Mouse (Mus musculus) embryonic facial prominence, embryonic 13.5 days (tissue): ENCODE results near the gene Mlycd. TPM values are rescaled to one million over a fixed set of nuclear protein-coding genes. Genes with fewer than 3 reads are reported as not detected.

Source experiments
- ATAC-seq: fragments of 200-750 bp; cut with Nextera tagmentation; 2 replicates; pipeline ENCODE4 v1.8.0; 2017; ENCODE audit warnings: low read depth; ENCODE audit not compliant: insufficient number of reproducible peaks, insufficient read depth, low FRiP score, low TSS enrichment
- H3K27ac ChIP-seq: fragments of 300-500 bp; sonication (generic); 2 replicates; pipeline ENCODE4 v1.5.1; 2015; ENCODE audit warnings: moderate library complexity, mild to moderate bottlenecking, inconsistent platforms
- H3K27me3 ChIP-seq: fragments of 300-500 bp; sonication (generic); 2 replicates; pipeline ENCODE4 v1.6.1; 2015; ENCODE audit warnings: mild to moderate bottlenecking, inconsistent platforms
- H3K36me3 ChIP-seq: fragments of 300-500 bp; sonication (generic); 2 replicates; pipeline ENCODE4 v1.6.1; 2015; ENCODE audit warnings: mild to moderate bottlenecking, inconsistent platforms
- H3K4me1 ChIP-seq: fragments of 300-500 bp; sonication (generic); 2 replicates; pipeline ENCODE4 v1.6.1; 2015; ENCODE audit warnings: inconsistent platforms
- H3K4me2 ChIP-seq: fragments of 300-500 bp; sonication (generic); 2 replicates; pipeline ENCODE4 v1.6.1; 2015; ENCODE audit warnings: moderate library complexity, mild to moderate bottlenecking, inconsistent platforms
- H3K4me3 ChIP-seq: fragments of 300-500 bp; sonication (generic); 2 replicates; pipeline ENCODE4 v1.5.1; 2015; ENCODE audit warnings: mild to moderate bottlenecking, inconsistent platforms
- H3K9ac ChIP-seq: fragments of 300-500 bp; sonication (generic); 2 replicates; pipeline ENCODE4 v1.6.1; 2015; ENCODE audit warnings: mild to moderate bottlenecking, inconsistent platforms
- H3K9me3 ChIP-seq: fragments of 300-500 bp; sonication (generic); 2 replicates; pipeline ENCODE4 v1.6.1; 2016; ENCODE audit warnings: inconsistent platforms
- WGBS: fragments of 180-500 bp; shearing (Covaris S2); methylation state at CpG from one replicate; pipeline ENCODE4 v1.1.7; 2015; ENCODE audit warnings: mixed read lengths; 5-methylcytosine and 5-hydroxymethylcytosine counted together
- polyA plus RNA-seq: library from polyadenylated mRNA; unstranded; fragments of >200 nt; fragmentation: Nextera tagmentation; extraction: Ambion mirVana; gene quantifications from 2 replicates; pipeline ENCODE4 v1.2.1, GENCODE M21; 2015

Gene Mlycd
- polyA plus RNA-seq, 1 experiment from 2014 or later, result 11.0 TPM

DNA sequence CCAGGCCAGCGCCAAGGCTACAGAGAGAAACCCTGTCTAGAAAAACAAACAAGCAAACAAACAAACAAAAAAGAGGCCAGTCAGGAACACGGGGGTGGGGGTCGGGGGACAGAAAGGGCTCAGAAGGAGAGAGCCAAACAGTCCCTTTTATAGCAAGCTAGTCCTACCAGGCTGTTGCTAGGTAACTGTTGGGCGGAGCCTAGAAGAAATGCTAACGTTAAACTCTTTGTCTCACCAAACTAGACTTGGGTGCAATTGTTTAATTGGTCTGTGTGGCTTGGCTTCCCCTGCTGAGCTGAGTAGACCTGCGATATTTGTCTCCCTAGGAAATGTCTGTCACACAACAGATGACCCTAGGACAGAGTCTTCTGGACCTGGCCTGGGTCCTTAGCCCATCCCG is 16.2 kb upstream of the Mlycd start:
- H3K4me2 ChIP-seq, result no peak overlapping the region
- H3K27me3 ChIP-seq, result no peaks in the 10 kb centered on the region
- no peaks in the 10 kb centered on the region for H3K4me1 ChIP-seq
- no peak for ATAC-seq
- no peak overlapping the region for H3K4me3 ChIP-seq
- WGBS, result 72% methylated on average over 7 of the region's 7 CpGs
- H3K27ac ChIP-seq, result no peak overlapping the region
- no peaks in the 10 kb centered on the region for H3K36me3 ChIP-seq
- no peaks in the 10 kb centered on the region for H3K9me3 ChIP-seq
- no peak overlapping the region for H3K9ac ChIP-seq

DNA sequence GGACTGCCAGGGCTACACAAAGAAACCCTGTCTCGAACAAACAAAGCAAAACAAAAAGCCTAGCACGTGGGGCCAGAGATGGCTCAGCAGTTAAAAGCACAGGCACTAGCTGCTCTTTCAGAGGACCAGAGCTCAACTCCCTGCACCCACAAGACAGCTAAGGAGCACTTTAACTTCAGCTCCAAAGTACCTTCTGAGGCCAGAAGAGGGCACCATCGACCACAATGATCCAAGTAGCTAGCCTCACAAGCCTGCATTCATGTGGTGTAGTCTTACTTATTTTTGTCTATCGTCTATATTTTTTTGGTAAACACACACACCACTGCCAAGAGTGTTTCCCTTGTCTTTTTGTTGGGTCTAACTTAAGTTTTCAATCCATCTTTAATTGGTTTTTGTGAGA is 14.1 kb upstream of the Mlycd start:
- Histone ChIP-seq H3K4me2 (no peak overlapping the region), H3K4me3 (no peak overlapping the region), H3K36me3 (no peaks in the 10 kb centered on the region), H3K4me1 (no peaks in the 10 kb centered on the region), H3K27me3 (no peaks in the 10 kb centered on the region), H3K27ac (no peak overlapping the region), H3K9me3 (no peaks in the 10 kb centered on the region), H3K9ac (no peak overlapping the region)
- no peak for ATAC-seq
- WGBS, result 37% methylated on average over 4 of the region's 4 CpGs

GRCm38 (mm10) chr8:119384478-119384877 is 10.2 kb upstream of the Mlycd start:
- 25% methylated on average over 10 of the region's 10 CpGs for WGBS
- Histone ChIP-seq H3K4me3 (no peak overlapping the region), H3K4me2 (no peak overlapping the region), H3K9me3 (no peaks in the 10 kb centered on the region), H3K27me3 (no peaks in the 10 kb centered on the region), H3K27ac (no peak overlapping the region), H3K9ac (no peak overlapping the region), H3K36me3 (no peaks in the 10 kb centered on the region), H3K4me1 (no peaks in the 10 kb centered on the region)
- no peak for ATAC-seq

- H3K4me3 ChIP-seq, result no peak overlapping the region
- H3K4me1 ChIP-seq, result no peaks in the 10 kb centered on the region
- H3K4me2 ChIP-seq, result no peak overlapping the region
- no peak overlapping the region for H3K9ac ChIP-seq
- no peak overlapping the region for H3K27ac ChIP-seq
- no peaks in the 10 kb centered on the region for H3K9me3 ChIP-seq
- H3K27me3 ChIP-seq, result no peaks in the 10 kb centered on the region
- 67% methylated on average over 6 of the region's 6 CpGs for WGBS
- H3K36me3 ChIP-seq, result no peaks in the 10 kb centered on the region
- no peak for ATAC-seq
Measured at GRCm38 (mm10) chr8:119385854-119386253, 8.8 kb upstream of the Mlycd start.

GRCm38 (mm10) chr8:119386988-119387387 is 7.7 kb upstream of the Mlycd start:
- no peaks in the 10 kb centered on the region for H3K27me3 ChIP-seq
- no peak for ATAC-seq
- no peak overlapping the region for H3K4me3 ChIP-seq
- H3K9me3 ChIP-seq, result no peaks in the 10 kb centered on the region
- H3K4me1 ChIP-seq, result no peaks in the 10 kb centered on the region
- 75% methylated on average over 6 of the region's 6 CpGs for WGBS
- no peak overlapping the region for H3K27ac ChIP-seq
- H3K36me3 ChIP-seq, result no peaks in the 10 kb centered on the region
- no peak overlapping the region for H3K9ac ChIP-seq
- H3K4me2 ChIP-seq, result no peak overlapping the region

GRCm38 (mm10) chr8:119394097-119394496 is 581 bp upstream of the Mlycd start:
- ATAC-seq, result no peak
- no peaks in the 10 kb centered on the region for H3K27me3 ChIP-seq
- H3K9me3 ChIP-seq, result no peaks in the 10 kb centered on the region
- peak overlapping the region; percentile 81 for H3K4me3 ChIP-seq
- no peak overlapping the region for H3K27ac ChIP-seq
- peak overlapping the region; percentile 99 for H3K4me2 ChIP-seq
- peak overlapping the region; percentile 90 for H3K9ac ChIP-seq
- 84% methylated on average over 9 of the region's 9 CpGs for WGBS
- peaks cover 6% of the 10 kb centered on the region for H3K36me3 ChIP-seq
- H3K4me1 ChIP-seq, result peaks cover 14% of the 10 kb centered on the region

DNA sequence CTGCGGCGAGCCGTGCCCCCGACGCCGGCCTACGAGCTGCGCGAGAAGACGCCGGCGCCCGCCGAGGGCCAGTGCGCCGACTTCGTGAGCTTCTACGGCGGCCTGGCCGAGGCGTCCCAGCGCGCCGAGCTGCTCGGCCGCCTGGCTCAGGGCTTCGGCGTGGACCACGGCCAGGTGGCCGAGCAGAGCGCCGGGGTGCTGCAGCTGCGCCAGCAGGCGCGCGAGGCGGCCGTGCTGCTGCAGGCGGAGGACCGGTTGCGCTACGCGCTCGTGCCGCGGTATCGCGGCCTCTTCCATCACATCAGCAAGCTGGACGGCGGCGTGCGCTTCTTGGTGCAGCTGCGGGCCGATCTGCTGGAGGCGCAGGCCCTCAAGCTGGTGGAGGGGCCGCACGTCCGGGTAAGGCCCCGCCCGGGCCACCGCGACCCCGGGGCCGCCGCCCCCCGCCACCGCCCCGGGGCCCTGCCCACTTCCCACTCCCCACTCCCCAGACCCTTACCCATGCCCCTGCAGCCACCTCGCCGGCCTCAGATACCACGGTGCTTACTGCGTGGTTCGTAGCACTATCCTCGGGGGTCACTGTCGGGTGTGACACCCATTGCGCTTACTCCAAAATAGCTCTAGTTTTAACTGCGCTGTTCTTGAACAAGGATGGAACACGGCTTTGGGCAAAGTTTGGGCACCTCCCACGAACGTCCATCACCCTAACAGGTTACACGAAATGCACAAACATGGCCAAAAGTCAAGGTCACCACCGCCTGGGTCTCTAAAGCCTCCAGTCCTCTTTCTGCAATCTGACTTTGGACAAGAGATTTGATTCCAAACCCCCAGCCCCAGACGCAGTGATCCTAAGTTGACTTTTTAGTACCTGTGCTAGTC is 633 bp downstream of the Mlycd start:
- peak overlapping the region; percentile 81 for H3K4me3 ChIP-seq
- 5% methylated on average over 82 of the region's 83 CpGs for WGBS
- no peaks in the 10 kb centered on the region for H3K27me3 ChIP-seq
- H3K36me3 ChIP-seq, result peaks cover 6% of the 10 kb centered on the region
- H3K4me2 ChIP-seq, result peak overlapping the region; percentile 99
- peaks cover 14% of the 10 kb centered on the region for H3K4me1 ChIP-seq
- peak; percentile 22; the same call in 1 of the 2 replicates for ATAC-seq
- H3K27ac ChIP-seq, result peak overlapping the region; percentile 48
- H3K9me3 ChIP-seq, result no peaks in the 10 kb centered on the region
- peak overlapping the region; percentile 90 for H3K9ac ChIP-seq

DNA sequence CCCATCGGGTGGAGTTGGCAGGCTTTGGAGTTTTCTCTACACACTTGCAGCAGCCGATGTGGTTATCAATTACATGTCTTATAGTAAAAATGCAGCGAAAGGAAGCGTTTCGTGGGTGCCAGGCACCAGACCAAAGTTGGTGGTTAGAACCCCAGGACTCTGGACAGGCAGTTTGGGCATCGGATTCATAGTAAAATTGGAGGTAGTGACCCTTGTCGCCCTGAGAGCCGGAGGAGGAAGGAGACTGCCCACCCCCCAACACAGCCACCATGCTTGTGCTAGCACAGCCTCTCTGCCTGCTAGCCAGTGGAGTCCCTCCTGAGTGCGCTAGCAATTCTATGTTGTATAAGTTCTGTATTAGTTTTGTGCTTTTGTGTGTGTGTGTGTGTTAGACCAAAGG is 3.9 kb downstream of the Mlycd start:
- no peak overlapping the region for H3K4me2 ChIP-seq
- H3K27me3 ChIP-seq, result no peaks in the 10 kb centered on the region
- peaks cover 22% of the 10 kb centered on the region for H3K36me3 ChIP-seq
- H3K9me3 ChIP-seq, result no peaks in the 10 kb centered on the region
- ATAC-seq, result no peak
- no peak overlapping the region for H3K27ac ChIP-seq
- H3K9ac ChIP-seq, result no peak overlapping the region
- peaks cover 14% of the 10 kb centered on the region for H3K4me1 ChIP-seq
- WGBS, result 83% methylated on average over 9 of the region's 9 CpGs
- H3K4me3 ChIP-seq, result no peak overlapping the region

DNA sequence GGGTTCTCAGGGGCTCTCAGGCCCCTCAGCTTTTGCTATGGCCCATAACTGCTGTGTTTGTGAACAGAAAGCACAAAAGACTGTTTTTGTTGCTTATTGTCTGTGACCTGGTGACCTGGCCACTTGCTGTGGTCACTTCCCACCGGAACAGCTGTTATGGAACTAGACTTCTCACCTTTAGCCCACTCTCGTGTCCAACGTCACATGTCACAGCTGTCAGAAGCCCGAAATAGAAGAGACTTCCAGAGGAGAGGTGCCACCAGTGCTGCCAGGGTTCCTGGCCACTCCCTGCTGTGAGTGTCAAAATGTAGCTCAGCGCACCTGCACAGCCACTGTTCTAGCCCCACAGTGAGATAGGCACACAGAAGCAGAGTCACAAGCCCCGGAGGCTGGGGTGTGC is 4.6 kb downstream of the Mlycd start:
- no peaks in the 10 kb centered on the region for H3K27me3 ChIP-seq
- ATAC-seq, result no peak
- WGBS, result 80% methylated on average over 6 of the region's 6 CpGs

DNA sequence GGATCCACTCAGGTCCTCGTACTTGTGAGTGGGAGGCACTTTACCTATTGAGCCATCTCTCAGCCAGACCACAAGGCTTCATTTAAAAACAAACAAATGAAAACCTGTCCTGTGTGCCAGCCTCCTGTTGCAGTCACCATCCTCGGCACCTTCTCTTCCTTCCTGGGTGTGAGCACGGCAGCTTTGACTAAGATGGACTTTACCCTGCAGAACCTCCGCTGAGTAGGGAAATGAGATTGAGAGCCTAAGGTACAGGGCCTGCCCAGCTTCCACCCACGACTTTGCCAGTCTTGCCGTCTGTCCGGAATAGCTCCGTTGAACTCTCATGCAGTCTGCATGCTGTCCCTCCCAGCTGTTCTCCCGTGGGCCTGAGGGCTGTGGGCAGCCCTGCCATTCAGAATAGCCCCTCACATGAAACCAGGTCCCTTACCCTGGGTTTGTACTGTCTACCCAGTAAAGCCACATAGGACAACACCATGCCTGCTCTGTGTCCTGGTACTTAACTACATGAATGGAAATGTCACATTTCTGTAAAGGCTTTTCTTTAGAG is 5.5 kb downstream of the Mlycd start:
- Histone ChIP-seq H3K9me3 (no peaks in the 10 kb centered on the region), H3K4me2 (no peak overlapping the region), H3K27ac (no peak overlapping the region), H3K9ac (no peak overlapping the region), H3K4me1 (peaks cover 8% of the 10 kb centered on the region), H3K36me3 (peaks cover 35% of the 10 kb centered on the region), H3K4me3 (no peak overlapping the region), H3K27me3 (no peaks in the 10 kb centered on the region)
- WGBS, result 86% methylated on average over 9 of the region's 9 CpGs
- no peak for ATAC-seq

More for the DNA sequence above, 4.6 kb downstream of the Mlycd start:
- peaks cover 12% of the 10 kb centered on the region for H3K4me1 ChIP-seq
- peaks cover 27% of the 10 kb centered on the region for H3K36me3 ChIP-seq
- no peak overlapping the region for H3K9ac ChIP-seq
- no peak overlapping the region for H3K4me3 ChIP-seq
- no peak overlapping the region for H3K27ac ChIP-seq
- H3K9me3 ChIP-seq, result no peaks in the 10 kb centered on the region
- H3K4me2 ChIP-seq, result no peak overlapping the region

GRCm38 (mm10) chr8:119400904-119401303 is 6.2 kb downstream of the Mlycd start:
- Histone ChIP-seq H3K9me3 (no peaks in the 10 kb centered on the region), H3K4me3 (no peak overlapping the region), H3K9ac (no peak overlapping the region), H3K36me3 (peaks cover 35% of the 10 kb centered on the region), H3K4me2 (no peak overlapping the region), H3K27me3 (no peaks in the 10 kb centered on the region), H3K27ac (no peak overlapping the region), H3K4me1 (peaks cover under 1% of the 10 kb centered on the region; the same call in 1 of the 2 replicates)
- ATAC-seq, result no peak
- 86% methylated on average over 3 of the region's 3 CpGs for WGBS

- WGBS, result 71% methylated on average over 10 of the region's 10 CpGs
- no peak for ATAC-seq
Measured at GRCm38 (mm10) chr8:119403912-119404311, 9.2 kb downstream of the Mlycd start.

More at GRCm38 (mm10) chr8:119403912-119404311, 9.2 kb downstream of the Mlycd start:
- peaks cover 53% of the 10 kb centered on the region for H3K36me3 ChIP-seq
- no peaks in the 10 kb centered on the region for H3K27me3 ChIP-seq
- no peaks in the 10 kb centered on the region for H3K4me1 ChIP-seq
- H3K4me2 ChIP-seq, result no peak overlapping the region
- no peak overlapping the region for H3K9ac ChIP-seq
- H3K9me3 ChIP-seq, result no peaks in the 10 kb centered on the region
- H3K4me3 ChIP-seq, result no peak overlapping the region
- H3K27ac ChIP-seq, result no peak overlapping the region
